Mouse (Mus musculus) heart, embryonic 11.5 days (tissue): Measurements from ENCODE around the gene Bnc2. TPM values are rescaled to one million over a fixed set of nuclear protein-coding genes. Genes with fewer than 3 reads are reported as not detected.

Source experiments
- ATAC-seq: fragments of 200-750 bp; cut with Nextera tagmentation; replicated peaks from 2 replicates; pipeline ENCODE4 v1.8.0; 2017; ENCODE audit warnings: moderate library complexity; ENCODE audit not compliant: insufficient number of reproducible peaks, low FRiP score, low TSS enrichment
- H3K27ac ChIP-seq: fragments of 300-500 bp; sonication (generic); 2 replicates; pipeline ENCODE4 v1.5.1; 2014; ENCODE audit warnings: mild to moderate bottlenecking, low read depth, low read length
- H3K27me3 ChIP-seq: fragments of 300-500 bp; sonication (generic); 2 replicates; pipeline ENCODE4 v1.6.1; 2014; ENCODE audit warnings: mild to moderate bottlenecking, low read length, mixed read lengths; ENCODE audit not compliant: control insufficient read depth, insufficient read depth
- H3K36me3 ChIP-seq: fragments of 300-500 bp; sonication (generic); 2 replicates; pipeline ENCODE4 v1.6.1; 2014; ENCODE audit warnings: mild to moderate bottlenecking, low read length, moderate library complexity, mixed read lengths; ENCODE audit not compliant: control insufficient read depth, insufficient read depth
- H3K4me1 ChIP-seq: fragments of 300-500 bp; sonication (generic); 2 replicates; pipeline ENCODE4 v1.6.1; 2014; ENCODE audit warnings: low read length; ENCODE audit not compliant: control insufficient read depth, insufficient read depth
- H3K4me2 ChIP-seq: fragments of 300-500 bp; sonication (generic); 2 replicates; pipeline ENCODE4 v1.6.1; 2014; ENCODE audit warnings: mild to moderate bottlenecking, moderate library complexity
- H3K4me3 ChIP-seq: fragments of 300-500 bp; sonication (generic); 2 replicates; pipeline ENCODE4 v1.5.1; 2014; ENCODE audit warnings: low read depth, low read length
- H3K9ac ChIP-seq: fragments of 300-500 bp; sonication (generic); 2 replicates; pipeline ENCODE4 v1.6.1; 2014; ENCODE audit warnings: mild to moderate bottlenecking, low read depth, low read length, moderate library complexity
- H3K9me3 ChIP-seq: fragments of 300-500 bp; sonication (generic); replicated peaks from 2 replicates; pipeline ENCODE4 v1.6.1; 2016; ENCODE audit warnings: low read length; ENCODE audit not compliant: control insufficient read depth
- WGBS: fragments of 180-500 bp; shearing (Covaris S2); extraction: QIAGEN DNeasy Blood & Tissue Kit; methylation state at CpG from one replicate; pipeline ENCODE4 v1.1.7; 2014; ENCODE audit not compliant: insufficient replicate concordance; 5-methylcytosine and 5-hydroxymethylcytosine counted together
- polyA plus RNA-seq: library from polyadenylated mRNA; unstranded; fragments of >200 nt; fragmentation: Nextera tagmentation; extraction: Ambion mirVana; gene quantifications from 2 replicates; pipeline ENCODE4 v1.2.1, GENCODE M21; 2014

Gene Bnc2
- polyA plus RNA-seq, 1 experiment from 2014 or later = 2.9 TPM

- Histone ChIP-seq H3K4me3 (no peak overlapping the region), H3K27me3 (no peaks in the 10 kb centered on the region), H3K4me1 (no peaks in the 10 kb centered on the region; the same call in 1 of the 2 replicates), H3K27ac (no peak overlapping the region), H3K9me3 (no peaks in the 10 kb centered on the region), H3K9ac (no peak overlapping the region), H3K36me3 (no peaks in the 10 kb centered on the region), H3K4me2 (no peak overlapping the region)
- 64% methylated on average over 8 of the region's 8 CpGs for WGBS
- no peak for ATAC-seq
These were observed 172.3 kb downstream of the Bnc2 start for GRCm38 (mm10) chr4:84502581-84503269.

- H3K4me2 ChIP-seq = no peak overlapping the region
- H3K9me3 ChIP-seq = no peaks in the 10 kb centered on the region
- 34% methylated on average over 4 of the region's 4 CpGs for WGBS
- no peak overlapping the region for H3K27ac ChIP-seq
- no peaks in the 10 kb centered on the region for H3K27me3 ChIP-seq
- H3K36me3 ChIP-seq = no peaks in the 10 kb centered on the region
- no peaks in the 10 kb centered on the region; the same call in 1 of the 2 replicates for H3K4me1 ChIP-seq
- no peak overlapping the region for H3K9ac ChIP-seq
- ATAC-seq = no peak
- no peak overlapping the region for H3K4me3 ChIP-seq
These were observed 174.2 kb downstream of the Bnc2 start for GRCm38 (mm10) chr4:84500796-84501349.

- H3K4me2 ChIP-seq = no peak overlapping the region
- H3K4me3 ChIP-seq = no peak overlapping the region
- no peaks in the 10 kb centered on the region; the same call in 1 of the 2 replicates for H3K4me1 ChIP-seq
- no peak overlapping the region for H3K27ac ChIP-seq
- no peaks in the 10 kb centered on the region for H3K9me3 ChIP-seq
- ATAC-seq = no peak
- 58% methylated on average over 9 of the region's 9 CpGs for WGBS
- H3K9ac ChIP-seq = no peak overlapping the region
- H3K36me3 ChIP-seq = no peaks in the 10 kb centered on the region
- H3K27me3 ChIP-seq = no peaks in the 10 kb centered on the region
These were observed 174.8 kb downstream of the Bnc2 start for GRCm38 (mm10) chr4:84500259-84500658.

GRCm38 (mm10) chr4:84498469-84498868 lies 176.6 kb downstream of the Bnc2 start:
- H3K4me1 ChIP-seq = no peaks in the 10 kb centered on the region; the same call in 1 of the 2 replicates
- H3K4me2 ChIP-seq = no peak overlapping the region
- no peak overlapping the region for H3K9ac ChIP-seq
- H3K27me3 ChIP-seq = no peaks in the 10 kb centered on the region
- ATAC-seq = no peak
- H3K27ac ChIP-seq = no peak overlapping the region
- no peaks in the 10 kb centered on the region for H3K36me3 ChIP-seq
- WGBS = 84% methylated on average over 6 of the region's 6 CpGs
- H3K4me3 ChIP-seq = no peak overlapping the region
- H3K9me3 ChIP-seq = no peaks in the 10 kb centered on the region

- WGBS = 62% methylated on average over 5 of the region's 5 CpGs
- Histone ChIP-seq H3K4me1 (no peaks in the 10 kb centered on the region), H3K27me3 (no peaks in the 10 kb centered on the region), H3K9me3 (no peaks in the 10 kb centered on the region), H3K4me3 (no peak overlapping the region), H3K9ac (no peak overlapping the region), H3K4me2 (no peak overlapping the region), H3K27ac (no peak overlapping the region), H3K36me3 (no peaks in the 10 kb centered on the region)
- ATAC-seq = no peak
These were observed 186.8 kb downstream of the Bnc2 start for GRCm38 (mm10) chr4:84488323-84488722.

GRCm38 (mm10) chr4:84482680-84483079 lies 192.4 kb downstream of the Bnc2 start:
- no peak for ATAC-seq
- H3K9ac ChIP-seq = no peak overlapping the region
- no peaks in the 10 kb centered on the region for H3K36me3 ChIP-seq
- H3K4me3 ChIP-seq = no peak overlapping the region
- H3K27me3 ChIP-seq = no peaks in the 10 kb centered on the region
- H3K4me1 ChIP-seq = no peaks in the 10 kb centered on the region
- 71% methylated on average over 6 of the region's 6 CpGs for WGBS
- no peaks in the 10 kb centered on the region for H3K9me3 ChIP-seq
- no peak overlapping the region for H3K27ac ChIP-seq
- no peak overlapping the region for H3K4me2 ChIP-seq

- Histone ChIP-seq H3K9me3 (no peaks in the 10 kb centered on the region), H3K4me1 (no peaks in the 10 kb centered on the region), H3K4me2 (no peak overlapping the region), H3K4me3 (no peak overlapping the region), H3K9ac (no peak overlapping the region), H3K27me3 (no peaks in the 10 kb centered on the region), H3K27ac (no peak overlapping the region), H3K36me3 (no peaks in the 10 kb centered on the region)
- ATAC-seq = no peak
- WGBS = 75% methylated on average over 2 of the region's 2 CpGs
These were observed 202.4 kb downstream of the Bnc2 start for GRCm38 (mm10) chr4:84472643-84473042.

- WGBS = 77% methylated on average over 6 of the region's 6 CpGs
- no peak for ATAC-seq
- Histone ChIP-seq H3K4me3 (no peak overlapping the region), H3K9ac (no peak overlapping the region), H3K36me3 (no peaks in the 10 kb centered on the region), H3K4me1 (no peaks in the 10 kb centered on the region), H3K4me2 (no peak overlapping the region), H3K27me3 (no peaks in the 10 kb centered on the region), H3K27ac (no peak overlapping the region), H3K9me3 (no peaks in the 10 kb centered on the region)
These were observed 204.8 kb downstream of the Bnc2 start for GRCm38 (mm10) chr4:84470106-84470885.
